Mouse (Mus musculus): Measurements from ENCODE around the gene Oprl1.

Gene Oprl1

DNA sequence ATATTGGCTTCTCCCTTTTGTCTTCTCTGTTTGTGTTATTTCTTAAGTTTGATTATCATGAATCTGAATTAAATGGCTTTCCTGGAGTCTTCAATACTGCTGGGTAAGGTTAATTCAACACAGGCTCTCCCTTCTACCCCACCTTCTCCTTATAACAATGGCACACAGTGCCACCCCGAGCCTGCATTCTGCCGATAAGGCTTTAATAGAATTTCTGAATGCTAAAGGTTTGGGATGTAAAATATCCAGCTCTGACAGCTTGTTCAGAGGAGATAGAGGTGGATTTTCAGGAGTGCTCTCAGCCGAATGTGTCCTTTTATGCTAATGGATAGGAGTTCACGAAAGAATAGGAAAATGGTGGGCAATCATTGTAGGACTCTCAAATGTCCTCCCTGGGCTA, 50.4 kb downstream of the Oprl1 start:
- no peak for DNase-seq (ENCODE audit: low read depth)

DNA sequence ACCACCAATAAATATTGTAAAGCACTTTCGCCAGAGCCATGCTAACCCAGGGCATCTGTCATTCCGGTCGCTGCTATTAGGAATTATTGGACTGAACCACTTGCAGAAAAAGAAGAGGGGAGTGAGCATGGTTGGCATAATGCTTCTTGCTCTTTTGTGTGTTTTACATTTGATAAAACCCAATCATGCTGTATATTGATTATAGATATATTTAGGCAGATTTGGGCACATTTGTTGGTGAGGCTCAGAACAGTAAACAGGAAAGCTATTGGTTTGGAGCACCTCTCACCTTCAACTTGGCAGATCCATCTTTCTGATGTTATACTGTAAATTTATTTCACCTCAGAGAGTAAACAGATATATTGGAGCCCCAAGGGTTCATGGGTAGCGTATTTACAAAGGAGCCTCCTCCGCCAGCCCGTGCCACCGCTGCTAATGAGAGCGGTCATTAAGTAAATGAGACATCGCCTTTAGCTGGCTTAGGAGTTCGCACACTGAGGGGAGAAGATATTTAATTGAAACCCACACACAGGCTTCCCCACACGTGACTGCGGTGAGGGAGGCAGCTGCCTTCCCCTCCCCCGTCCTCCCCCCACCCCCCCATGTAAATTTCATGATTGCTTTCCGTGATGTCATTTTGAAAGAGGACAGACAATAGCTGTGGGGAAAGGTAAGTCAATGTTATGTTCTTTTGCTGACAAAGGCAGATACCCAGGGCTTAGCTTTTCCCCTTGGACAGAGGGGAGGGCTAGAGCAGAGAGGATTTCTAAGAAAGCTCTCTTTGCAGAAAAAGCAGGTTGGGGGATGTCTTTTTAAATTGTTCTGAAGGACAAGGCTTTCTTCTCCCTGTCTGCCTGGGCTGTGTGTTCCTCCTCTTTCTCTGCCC, 52.1 kb downstream of the Oprl1 start:
- no peak for DNase-seq (ENCODE audit: low read depth)

DNA sequence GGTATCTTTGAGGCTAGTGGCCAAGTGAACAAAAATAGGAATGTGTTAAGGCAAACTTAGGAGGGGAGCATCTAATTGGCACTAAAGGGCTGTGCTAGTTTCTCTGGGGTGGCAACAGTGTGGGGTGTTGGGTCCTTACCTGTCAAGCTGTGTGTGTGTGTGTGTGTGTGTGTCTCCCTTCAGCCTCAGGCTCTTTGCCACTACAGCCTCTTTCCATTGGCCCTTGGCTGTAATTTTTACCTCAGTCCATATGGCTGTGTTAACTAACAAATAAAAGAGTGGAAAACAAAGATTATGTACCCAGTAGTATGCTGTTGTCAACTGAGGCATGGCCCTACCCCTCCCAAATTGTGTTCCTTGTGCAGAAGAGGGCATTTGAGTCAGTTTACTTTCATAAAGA, 53.6 kb downstream of the Oprl1 start:
- DNase-seq (ENCODE audit: low read depth): no peak

DNA sequence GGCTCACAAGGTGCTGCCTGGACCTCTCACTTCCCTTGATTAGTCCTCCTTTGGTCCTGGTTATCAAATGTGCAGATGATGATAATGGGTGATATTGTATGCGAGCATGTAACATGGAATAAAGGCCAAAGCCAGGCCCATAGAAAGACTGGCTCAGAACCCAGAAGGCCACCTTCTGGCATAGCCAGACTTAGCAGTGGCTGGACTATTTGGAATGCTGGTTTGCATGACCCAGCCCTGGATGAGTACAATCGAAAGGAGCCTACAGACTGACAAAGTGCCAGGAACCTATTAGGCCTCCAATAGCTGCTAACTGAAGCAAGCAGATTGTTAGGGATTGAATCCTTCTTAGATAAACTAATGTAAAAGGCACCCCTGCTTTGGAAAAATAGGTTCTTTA, 54.6 kb downstream of the Oprl1 start:
- no peak for DNase-seq (ENCODE audit: low read depth)

Data from c-Kit-positive CD71-positive TER-119-negative erythroid progenitor cells, embryonic 14.5 days (primary cell).